Mouse (Mus musculus) midbrain, postnatal 0 days (tissue): ENCODE measurements around the gene Astn2. TPM values are rescaled to one million over a fixed set of nuclear protein-coding genes. Genes with fewer than 3 reads are reported as not detected.

ENCODE experiments used
- ATAC-seq: fragments of 200-750 bp; cut with Nextera tagmentation; 2 replicates; pipeline ENCODE4 v1.8.0; 2017; ENCODE audit warnings: moderate number of reproducible peaks, mild to moderate bottlenecking, moderate TSS enrichment, moderate library complexity; ENCODE audit not compliant: low FRiP score
- DNase-seq: peaks from one replicate; pipeline ENCODE4 v3.0.0-alpha.2; 2015; ENCODE audit warnings: low spot score
- H3K27ac ChIP-seq: fragments of 300-500 bp; sonication (generic); 2 replicates; pipeline ENCODE4 v1.5.1; 2014; ENCODE audit warnings: low read depth, mild to moderate bottlenecking, low read length, mixed read lengths
- H3K27me3 ChIP-seq: fragments of 300-500 bp; sonication (generic); 2 replicates; pipeline ENCODE4 v1.6.1; 2014; ENCODE audit warnings: low read length, control low read depth, mixed read lengths; ENCODE audit not compliant: insufficient read depth
- H3K36me3 ChIP-seq: fragments of 300-500 bp; sonication (generic); 2 replicates; pipeline ENCODE4 v1.6.1; 2014; ENCODE audit warnings: low read length, control low read depth, mixed read lengths; ENCODE audit not compliant: insufficient read depth
- H3K4me1 ChIP-seq: fragments of 300-500 bp; sonication (generic); 2 replicates; pipeline ENCODE4 v1.6.1; 2014; ENCODE audit warnings: mild to moderate bottlenecking, control low read depth, antibody characterized with exemption, low read length, mixed read lengths; ENCODE audit not compliant: insufficient read depth
- H3K4me2 ChIP-seq: fragments of 300-500 bp; sonication (generic); 2 replicates; pipeline ENCODE4 v1.6.1; 2014; ENCODE audit warnings: low read depth, mild to moderate bottlenecking, low read length, mixed read lengths; ENCODE audit not compliant: poor library complexity, severe bottlenecking
- H3K4me3 ChIP-seq: fragments of 300-500 bp; sonication (generic); 2 replicates; pipeline ENCODE4 v1.5.1; 2014; ENCODE audit warnings: low read depth, mild to moderate bottlenecking, low read length, moderate library complexity
- H3K9ac ChIP-seq: fragments of 300-500 bp; sonication (generic); replicated peaks from 2 replicates; pipeline ENCODE4 v1.6.1; 2014; ENCODE audit warnings: mild to moderate bottlenecking, low read length, moderate library complexity, mixed read lengths; ENCODE audit not compliant: poor library complexity, severe bottlenecking
- H3K9me3 ChIP-seq: fragments of 300-500 bp; sonication (generic); 2 replicates; pipeline ENCODE4 v1.6.1; 2016; ENCODE audit warnings: low read length, control low read depth
- CTCF ChIP-seq: IDR thresholded peaks from 2 replicates; pipeline ENCODE4 v1.5.1; 2016; ENCODE audit warnings: antibody characterized with exemption, mild to moderate bottlenecking
- WGBS: fragments of 180-500 bp; shearing (Covaris S2); extraction: QIAGEN DNeasy Blood & Tissue Kit; methylation state at CpG from one replicate; pipeline ENCODE4 v1.1.7; 2014; 5-methylcytosine and 5-hydroxymethylcytosine counted together
- polyA plus RNA-seq: library from polyadenylated mRNA; unstranded; fragments of >200 nt; fragmentation: Nextera tagmentation; extraction: Ambion mirVana; gene quantifications from 2 replicates; pipeline ENCODE4 v1.2.1, GENCODE M21; 2015
- total RNA-seq: library from RNA; depleted of rRNA; stranded (reverse); fragments of >200 nt; gene quantifications from 2 replicates; pipeline ENCODE4 v1.2.3, GENCODE M21; 2014

The Astn2 gene
- total and polyA plus RNA-seq, 2 experiments from 2014 or later, result 2.5 to 34.9 TPM

DNA sequence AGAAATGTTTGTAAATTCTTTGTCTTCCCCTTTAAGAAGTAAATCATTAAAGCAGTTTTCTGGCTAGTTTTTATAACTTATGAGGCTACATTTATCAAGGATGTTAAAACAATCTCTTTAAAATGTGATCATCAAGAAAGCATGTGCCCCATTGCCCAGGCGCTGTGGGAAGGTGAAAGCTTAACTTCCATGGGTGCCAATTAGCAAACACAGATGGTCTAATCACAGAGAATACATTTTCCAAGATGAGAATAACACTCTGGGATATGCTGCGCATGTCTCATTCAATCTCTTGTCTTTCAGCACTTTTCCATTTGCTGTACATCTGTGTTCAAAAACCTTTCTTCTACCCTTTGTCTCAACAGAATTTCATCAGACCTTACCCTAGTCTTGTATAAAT, 688.3 kb downstream of the Astn2 start:
- Histone ChIP-seq H3K27me3 (no peaks in the 10 kb centered on the region), H3K9ac (no peak overlapping the region), H3K4me2 (no peak overlapping the region), H3K9me3 (no peaks in the 10 kb centered on the region), H3K36me3 (no peaks in the 10 kb centered on the region), H3K4me3 (no peak overlapping the region), H3K4me1 (no peaks in the 10 kb centered on the region), H3K27ac (no peak overlapping the region)
- DNase-seq (no peak), ATAC-seq (no peak)
- TF ChIP-seq CTCF, result no peak
- 88% methylated on average over 2 of the region's 2 CpGs for WGBS

DNA sequence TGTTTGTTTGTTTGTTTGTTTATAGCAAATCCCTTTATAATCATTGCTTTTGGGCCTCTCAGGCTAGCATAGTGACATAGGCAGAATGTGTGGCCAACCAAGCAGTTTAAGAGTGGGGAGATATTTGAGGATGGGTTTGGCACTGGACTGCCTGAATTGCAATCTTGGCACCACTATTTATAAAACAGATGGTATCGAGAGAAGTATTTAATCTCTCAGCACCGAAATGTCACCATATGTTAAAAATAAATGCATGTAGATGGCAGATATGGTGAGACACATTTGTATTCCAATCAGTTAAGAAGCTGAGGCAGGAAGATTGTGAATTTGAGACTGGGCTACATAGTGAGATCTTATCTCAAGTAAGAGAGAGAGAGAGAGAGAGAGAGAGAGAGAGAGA, 692.7 kb downstream of the Astn2 start:
- ATAC-seq, result no peak
- no peak overlapping the region for H3K27ac ChIP-seq
- TF ChIP-seq CTCF, result no peak
- no peak overlapping the region for H3K4me3 ChIP-seq
- no peaks in the 10 kb centered on the region for H3K9me3 ChIP-seq
- H3K27me3 ChIP-seq, result no peaks in the 10 kb centered on the region
- H3K9ac ChIP-seq, result no peak overlapping the region
- no peaks in the 10 kb centered on the region for H3K36me3 ChIP-seq
- DNase-seq, result peak; percentile 17
- no peaks in the 10 kb centered on the region for H3K4me1 ChIP-seq
- WGBS, result 86% methylated on average over 2 of the region's 2 CpGs
- H3K4me2 ChIP-seq, result no peak overlapping the region

- no peak for DNase-seq
- no peak overlapping the region for H3K4me2 ChIP-seq
- ATAC-seq, result no peak
These were observed 693.8 kb downstream of the Astn2 start for GRCm38 (mm10) chr4:65710623-65711022.

GRCm38 (mm10) chr4:65701848-65702247, 702.6 kb downstream of the Astn2 start:
- WGBS, result 47% methylated on average over 4 of the region's 4 CpGs
- Histone ChIP-seq H3K9ac (no peak overlapping the region), H3K36me3 (no peaks in the 10 kb centered on the region), H3K27me3 (no peaks in the 10 kb centered on the region), H3K27ac (no peak overlapping the region), H3K9me3 (no peaks in the 10 kb centered on the region), H3K4me3 (no peak overlapping the region), H3K4me2 (no peak overlapping the region), H3K4me1 (peaks cover 6% of the 10 kb centered on the region; the same call in 1 of the 2 replicates)
- ATAC-seq (no peak), DNase-seq (peak; percentile 47)
- TF ChIP-seq CTCF, result no peak

More at GRCm38 (mm10) chr4:65710623-65711022, 693.8 kb downstream of the Astn2 start:
- no peak overlapping the region for H3K4me3 ChIP-seq
- no peaks in the 10 kb centered on the region for H3K9me3 ChIP-seq
- no peak overlapping the region for H3K9ac ChIP-seq
- H3K27ac ChIP-seq, result no peak overlapping the region
- H3K36me3 ChIP-seq, result no peaks in the 10 kb centered on the region
- H3K4me1 ChIP-seq, result no peaks in the 10 kb centered on the region
- no peaks in the 10 kb centered on the region for H3K27me3 ChIP-seq
- no peak for TF ChIP-seq CTCF

- Histone ChIP-seq H3K9ac (no peak overlapping the region), H3K27ac (peak overlapping the region; percentile 4; the same call in 1 of the 2 replicates), H3K4me2 (no peak overlapping the region), H3K4me3 (no peak overlapping the region), H3K36me3 (no peaks in the 10 kb centered on the region), H3K9me3 (no peaks in the 10 kb centered on the region), H3K27me3 (no peaks in the 10 kb centered on the region), H3K4me1 (peaks cover 6% of the 10 kb centered on the region; the same call in 1 of the 2 replicates)
- WGBS, result 25% methylated on average over 8 of the region's 8 CpGs
- peak; percentile 62 for DNase-seq
- no peak for TF ChIP-seq CTCF
- peak; percentile 86 for ATAC-seq
These were observed 704.6 kb downstream of the Astn2 start for GRCm38 (mm10) chr4:65699743-65700361.

GRCm38 (mm10) chr4:65695241-65695640, 709.2 kb downstream of the Astn2 start:
- Histone ChIP-seq H3K4me2 (no peak overlapping the region), H3K4me3 (no peak overlapping the region), H3K4me1 (peaks cover 6% of the 10 kb centered on the region; the same call in 1 of the 2 replicates), H3K27ac (no peak overlapping the region), H3K36me3 (no peaks in the 10 kb centered on the region), H3K9ac (no peak overlapping the region), H3K9me3 (no peaks in the 10 kb centered on the region), H3K27me3 (no peaks in the 10 kb centered on the region)
- ATAC-seq (no peak), DNase-seq (no peak)
- WGBS, result 89% methylated on average over 5 of the region's 5 CpGs
- TF ChIP-seq CTCF, result no peak
